Mouse (Mus musculus): ENCODE measurements at regions not wholly inside any gene's neighbourhood (a gene's known extent, or its start where the extent isn't known, plus 50 kb on each side); places are given as distances from the start of the nearest gene placed in this dataset.

- Histone ChIP-seq H3K9me3 (ENCODE audit: low read depth, low read length) (no peaks in the 10 kb centered on the region), H3K4me1 (ENCODE audit: insufficient read depth) (no peaks in the 10 kb centered on the region), H3K27ac (ENCODE audit: low read depth) (no peak overlapping the region), H3K36me3 (ENCODE audit: insufficient read depth) (no peaks in the 10 kb centered on the region), H3K4me3 (ENCODE audit: low read depth, low read length) (no peak overlapping the region), H3K9ac (no peak overlapping the region), H3K27me3 (ENCODE audit: insufficient read depth, low read length) (no peaks in the 10 kb centered on the region), H3K4me2 (no peak overlapping the region)
- DNase-seq (no peak), ATAC-seq (ENCODE audit: insufficient read depth) (no peak)
- no peak for TF ChIP-seq CTCF (IDR thresholded peaks at IDR 0.05; ENCODE audit: low read depth)
Measured at GRCm38 (mm10) chr8:103324016-103324665, 538.7 kb upstream of the Cdh11 start.

- H3K36me3 ChIP-seq (ENCODE audit: insufficient read depth), result no peaks in the 10 kb centered on the region
- 37% methylated on average over 2 of the region's 2 CpGs for WGBS
- no peak overlapping the region for H3K4me3 ChIP-seq (ENCODE audit: low read depth, low read length)
- DNase-seq, result peak; percentile 32
- no peak overlapping the region for H3K27ac ChIP-seq (ENCODE audit: low read depth)
- no peak for ATAC-seq (ENCODE audit: insufficient read depth)
- no peak for TF ChIP-seq CTCF (IDR thresholded peaks at IDR 0.05; ENCODE audit: low read depth)
- H3K4me2 ChIP-seq, result no peak overlapping the region
- H3K9me3 ChIP-seq (ENCODE audit: low read depth, low read length), result no peaks in the 10 kb centered on the region
- H3K4me1 ChIP-seq (ENCODE audit: insufficient read depth), result no peaks in the 10 kb centered on the region
- H3K27me3 ChIP-seq (ENCODE audit: insufficient read depth, low read length), result no peaks in the 10 kb centered on the region
- H3K9ac ChIP-seq, result no peak overlapping the region
Measured at GRCm38 (mm10) chr8:103331415-103331814, 546.0 kb upstream of the Cdh11 start.

DNA sequence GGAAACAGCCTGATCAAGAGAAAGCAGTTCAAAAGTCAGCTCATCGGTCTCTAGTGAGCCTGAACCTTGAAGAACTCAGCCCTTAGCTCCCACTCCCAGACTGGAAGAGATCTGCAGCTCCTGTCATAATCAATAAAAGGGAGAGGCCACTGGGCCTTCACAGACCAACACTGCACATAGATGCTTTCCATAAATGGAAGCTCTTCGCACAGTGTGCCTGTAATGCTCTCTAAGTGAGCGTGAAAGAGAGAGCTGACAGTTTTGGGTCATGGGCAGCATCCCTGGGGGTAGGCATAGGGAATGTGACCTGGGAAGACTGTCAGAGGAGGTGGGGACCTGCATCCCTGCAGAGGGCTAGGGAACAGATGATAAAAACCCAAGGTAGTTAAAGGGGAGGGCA is 551.9 kb upstream of the Cdh11 start:
- no peaks in the 10 kb centered on the region for H3K9me3 ChIP-seq (ENCODE audit: low read depth, low read length)
- 88% methylated on average over 3 of the region's 3 CpGs for WGBS
- H3K4me1 ChIP-seq (ENCODE audit: insufficient read depth), result no peaks in the 10 kb centered on the region
- H3K4me2 ChIP-seq, result no peak overlapping the region
- no peak overlapping the region for H3K9ac ChIP-seq
- no peak overlapping the region for H3K4me3 ChIP-seq (ENCODE audit: low read depth, low read length)
- DNase-seq (no peak), ATAC-seq (ENCODE audit: insufficient read depth) (no peak)
- no peaks in the 10 kb centered on the region for H3K27me3 ChIP-seq (ENCODE audit: insufficient read depth, low read length)
- H3K36me3 ChIP-seq (ENCODE audit: insufficient read depth), result no peaks in the 10 kb centered on the region
- no peak for TF ChIP-seq CTCF (IDR thresholded peaks at IDR 0.05; ENCODE audit: low read depth)
- no peak overlapping the region for H3K27ac ChIP-seq (ENCODE audit: low read depth)

DNA sequence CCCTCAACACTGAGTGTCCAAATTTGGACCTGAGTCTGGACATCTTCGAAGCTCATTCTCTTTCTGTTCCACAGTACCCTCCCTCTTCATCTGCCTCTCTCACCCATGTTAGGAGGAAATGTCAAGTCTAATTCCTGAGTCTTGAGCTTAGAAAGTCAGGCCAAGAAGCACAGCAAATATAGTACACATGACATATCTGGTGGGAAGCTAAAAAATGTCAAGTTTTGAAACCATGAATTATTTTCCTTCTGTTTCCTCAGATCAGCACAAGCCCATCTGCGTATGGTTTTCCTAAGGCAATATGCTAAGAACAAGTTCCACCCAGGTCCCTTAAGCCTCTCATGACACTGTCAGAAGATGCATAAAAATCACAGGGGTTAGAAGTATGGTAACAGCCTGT is 553.6 kb upstream of the Cdh11 start:
- no peak for TF ChIP-seq CTCF (IDR thresholded peaks at IDR 0.05; ENCODE audit: low read depth)
- ATAC-seq (ENCODE audit: insufficient read depth), result no peak
- Histone ChIP-seq H3K9ac (no peak overlapping the region), H3K27ac (ENCODE audit: low read depth) (no peak overlapping the region), H3K4me3 (ENCODE audit: low read depth, low read length) (no peak overlapping the region), H3K36me3 (ENCODE audit: insufficient read depth) (no peaks in the 10 kb centered on the region), H3K27me3 (ENCODE audit: insufficient read depth, low read length) (no peaks in the 10 kb centered on the region), H3K4me1 (ENCODE audit: insufficient read depth) (no peaks in the 10 kb centered on the region), H3K4me2 (no peak overlapping the region), H3K9me3 (ENCODE audit: low read depth, low read length) (no peaks in the 10 kb centered on the region)
- WGBS, result 88% methylated on average over 2 of the region's 2 CpGs
- no peak for DNase-seq

- Histone ChIP-seq H3K27me3 (ENCODE audit: insufficient read depth, low read length) (no peaks in the 10 kb centered on the region), H3K4me2 (no peak overlapping the region), H3K36me3 (ENCODE audit: insufficient read depth) (no peaks in the 10 kb centered on the region), H3K9me3 (ENCODE audit: low read depth, low read length) (no peaks in the 10 kb centered on the region), H3K4me3 (ENCODE audit: low read depth, low read length) (no peak overlapping the region), H3K27ac (ENCODE audit: low read depth) (no peak overlapping the region), H3K4me1 (ENCODE audit: insufficient read depth) (no peaks in the 10 kb centered on the region), H3K9ac (no peak overlapping the region)
- ATAC-seq (ENCODE audit: insufficient read depth) (no peak), DNase-seq (no peak)
- 88% methylated on average over 5 of the region's 5 CpGs for WGBS
- no peak for TF ChIP-seq CTCF (IDR thresholded peaks at IDR 0.05; ENCODE audit: low read depth)
Measured at GRCm38 (mm10) chr8:103339951-103340350, 554.5 kb upstream of the Cdh11 start.

DNA sequence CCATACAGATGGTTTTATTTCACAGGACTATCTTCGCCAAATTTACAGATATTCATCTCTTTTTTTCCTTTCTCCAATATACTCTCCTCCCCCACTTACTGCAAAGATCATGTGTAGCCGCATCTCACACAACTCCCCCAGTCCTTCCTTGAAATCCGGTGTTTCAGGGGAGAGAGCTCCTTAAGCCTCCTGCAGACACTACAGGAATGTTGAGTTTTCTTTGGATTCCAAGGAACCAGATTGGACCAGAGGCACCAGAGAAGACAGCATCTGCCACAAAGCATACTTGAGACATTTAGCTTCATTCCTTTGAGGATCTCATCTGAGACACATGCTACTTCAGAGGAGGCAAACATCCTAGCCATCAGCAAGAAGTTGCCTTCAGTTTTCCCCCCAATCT is 558.4 kb upstream of the Cdh11 start:
- no peak for TF ChIP-seq CTCF (IDR thresholded peaks at IDR 0.05; ENCODE audit: low read depth)
- Histone ChIP-seq H3K4me1 (ENCODE audit: insufficient read depth) (no peaks in the 10 kb centered on the region), H3K27me3 (ENCODE audit: insufficient read depth, low read length) (no peaks in the 10 kb centered on the region), H3K4me3 (ENCODE audit: low read depth, low read length) (no peak overlapping the region), H3K9me3 (ENCODE audit: low read depth, low read length) (no peaks in the 10 kb centered on the region), H3K27ac (ENCODE audit: low read depth) (no peak overlapping the region), H3K36me3 (ENCODE audit: insufficient read depth) (no peaks in the 10 kb centered on the region), H3K9ac (no peak overlapping the region), H3K4me2 (no peak overlapping the region)
- DNase-seq (no peak), ATAC-seq (ENCODE audit: insufficient read depth) (no peak)
- WGBS, result 80% methylated on average over 3 of the region's 3 CpGs

GRCm38 (mm10) chr8:103344871-103345270 is 559.4 kb upstream of the Cdh11 start:
- H3K36me3 ChIP-seq (ENCODE audit: insufficient read depth), result no peaks in the 10 kb centered on the region
- no peak for ATAC-seq (ENCODE audit: insufficient read depth)
- 66% methylated on average over 2 of the region's 2 CpGs for WGBS
- H3K4me2 ChIP-seq, result no peak overlapping the region
- no peaks in the 10 kb centered on the region for H3K9me3 ChIP-seq (ENCODE audit: low read depth, low read length)
- no peak for TF ChIP-seq CTCF (IDR thresholded peaks at IDR 0.05; ENCODE audit: low read depth)
- H3K9ac ChIP-seq, result no peak overlapping the region
- DNase-seq, result no peak
- no peak overlapping the region for H3K4me3 ChIP-seq (ENCODE audit: low read depth, low read length)
- no peaks in the 10 kb centered on the region for H3K4me1 ChIP-seq (ENCODE audit: insufficient read depth)
- no peak overlapping the region for H3K27ac ChIP-seq (ENCODE audit: low read depth)
- no peaks in the 10 kb centered on the region for H3K27me3 ChIP-seq (ENCODE audit: insufficient read depth, low read length)
